Comparison of ENCODE assay signal across 17 mouse cellular contexts in the genomic region with DNA sequence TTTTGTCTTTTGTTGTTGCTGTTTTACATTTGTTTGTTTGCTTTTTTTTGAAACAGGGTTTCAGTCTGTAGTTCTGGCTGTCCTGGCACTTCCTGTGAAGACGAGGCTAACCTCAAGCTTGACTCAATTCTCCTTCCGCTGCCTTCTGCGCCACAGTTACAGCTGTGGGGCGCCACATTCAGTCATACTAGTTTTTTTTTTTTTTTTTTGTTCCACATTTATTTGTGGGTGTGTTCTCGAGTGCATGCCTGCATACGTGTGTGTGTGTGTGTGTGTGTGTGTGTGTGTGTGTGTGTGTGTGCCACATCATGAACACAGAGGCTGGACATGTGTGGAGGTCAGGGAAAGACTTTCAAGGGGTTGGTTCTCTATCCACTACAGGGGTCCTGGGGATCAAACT. TPM values are rescaled to one million over a fixed set of nuclear protein-coding genes. Genes with fewer than 3 reads are reported as not detected.
DNase-seq lines count a peak whose midpoint lies in the region; ATAC-seq and TF ChIP-seq lines count a peak whose summit lies in the region.
"Had no signal": no experiment of that assay in that cellular context is flagged by ENCODE, and none has a peak within 500 bp of the region (broad histone marks: within the 10 kb centered on the region; RNA-seq: fewer than 3 reads in every experiment).

No protein-coding gene starts in this region.

- no peak for TF ChIP-seq CTCF in CH12.LX (conservative IDR thresholded peaks at IDR 0.05 in 1 of 2, IDR thresholded peaks at IDR 0.05 in 1 of 2; ENCODE audit: low read depth in 2 of 2, low read length in 2 of 2)
- TF ChIP-seq CTCF in thymus, adult 2 months (IDR thresholded peaks at IDR 0.05; ENCODE audit: borderline replicate concordance, control insufficient read depth, extremely low read depth, insufficient read depth, low read length, poor library complexity) = no peak
- TF ChIP-seq CTCF in gastrocnemius, adult 2 months (IDR thresholded peaks at IDR 0.05) = no peak

- no peak for TF ChIP-seq RAD21 in CH12.LX (IDR thresholded peaks at IDR 0.05; ENCODE audit: low read depth, low read length)

- no peak overlapping the region for H3K4me2 ChIP-seq in CH12.LX (ENCODE audit: insufficient read depth, low read depth, poor library complexity, severe bottlenecking)
- H3K4me2 ChIP-seq: embryonic facial prominence, embryonic 15.5 days; forebrain, embryonic 13.5 days; liver, embryonic 12.5 days; midbrain, embryonic 13.5 days; stomach, embryonic 15.5 days had no signal

- intact Hi-C loops in gastrocnemius, adult 2 months (cut with DNase I) = no loop called here

- TF ChIP-seq EP300 in CH12.LX (IDR thresholded peaks at IDR 0.05; ENCODE audit: low read length) = no peak

- H3K4me3 ChIP-seq in CH12.LX (replicated peaks in 1 of 3; ENCODE audit: low read depth in 2 of 3, low read length in 2 of 3, poor library complexity in 1 of 3) = no peak overlapping the region
- H3K4me3 ChIP-seq in thymus, adult 2 months (ENCODE audit: control insufficient read depth, insufficient read depth, low read length) = no peak overlapping the region
- no peak overlapping the region for H3K4me3 ChIP-seq in gastrocnemius, adult 2 months
- H3K4me3 ChIP-seq: embryonic facial prominence, embryonic 15.5 days; forebrain, embryonic 13.5 days; heart, adult 2 months; liver, embryonic 12.5 days; midbrain, embryonic 13.5 days; stomach, embryonic 15.5 days had no signal

- dilution Hi-C loops in CH12.LX (cut with MboI; ENCODE audit: extremely low pct_ligation_motif_present, extremely low pct_unique_long_range_greater_than_20kb, low sequenced_read_pairs) = no loop called here

- no peaks in the 10 kb centered on the region for H3K79me2 ChIP-seq in CH12.LX (replicated peaks; ENCODE audit: control insufficient read depth, extremely low read depth, insufficient read depth, poor library complexity, severe bottlenecking)

- 6% methylated on average over 6 of the region's 6 CpGs for WGBS in thymus, adult 2 months

- peaks cover 5 to 37% of the 10 kb centered on the region in 2 experiments; a peak in 3 of 4 replicates for H3K4me1 ChIP-seq in CH12.LX (ENCODE audit: control insufficient read depth in 1 of 2, insufficient read depth in 2 of 2)
- peaks cover 17% of the 10 kb centered on the region for H3K4me1 ChIP-seq in thymus, adult 2 months (replicated peaks; ENCODE audit: control insufficient read depth, insufficient read depth, low read length)
- H3K4me1 ChIP-seq: forebrain, embryonic 13.5 days; liver, embryonic 12.5 days; midbrain, embryonic 13.5 days; stomach, embryonic 15.5 days had no signal

- ATAC-seq in inflammation-experienced regulatory T-cells, adult 6 months = peak; percentile 85
- ATAC-seq: forebrain, embryonic 13.5 days; liver, embryonic 12.5 days; midbrain, embryonic 13.5 days had no signal

- no peak overlapping the region for H3K27ac ChIP-seq in CH12.LX (ENCODE audit: insufficient read depth, low read depth)
- peak overlapping the region; percentile 51 for H3K27ac ChIP-seq in thymus, adult 2 months (ENCODE audit: control insufficient read depth, insufficient read depth, low read length)
- H3K27ac ChIP-seq in gastrocnemius, adult 2 months = no peak overlapping the region
- H3K27ac ChIP-seq: embryonic facial prominence, embryonic 15.5 days; forebrain, embryonic 13.5 days; heart, adult 2 months; kidney, postnatal 0 days; liver, embryonic 12.5 days; midbrain, embryonic 13.5 days; stomach, embryonic 15.5 days had no signal

- in situ Hi-C loops in CH12.LX (cut with MboI; ENCODE audit: low pct_ligation_motif_present, low pct_unique_long_range_greater_than_20kb, low sequenced_read_pairs) = no loop called here

- DNase-seq in B cell, adult 2 months = peak; percentile 58 to 59
- DNase-seq in CH12.LX (ENCODE audit: extremely low read depth) = peak; percentile 42
- peak; percentile 58 for DNase-seq in thymus, adult 2 months
- DNase-seq in neural tube, embryonic 10.5 days (ENCODE audit: extremely low spot score, low spot score) = no peak
- no peak for DNase-seq in gastrocnemius, adult 2 months
- no peak for DNase-seq in layer of hippocampus, adult 9-10 months (ENCODE audit: low spot score)
- DNase-seq: cerebellum, adult 11-12 months; heart, adult 2 months; heart, postnatal 36 days; left cerebral cortex, postnatal 4 days had no signal

- H3K9me3 ChIP-seq in CH12.LX (replicated peaks; ENCODE audit: low read length) = no peaks in the 10 kb centered on the region
- H3K9me3 ChIP-seq: embryonic facial prominence, embryonic 15.5 days; forebrain, embryonic 13.5 days; liver, embryonic 12.5 days; midbrain, embryonic 13.5 days; stomach, embryonic 15.5 days had no signal

- no peak overlapping the region for H3K9ac ChIP-seq in CH12.LX (ENCODE audit: insufficient read depth, low read depth)
- H3K9ac ChIP-seq: embryonic facial prominence, embryonic 15.5 days; forebrain, embryonic 13.5 days; liver, embryonic 12.5 days; midbrain, embryonic 13.5 days; stomach, embryonic 15.5 days had no signal

- no peak for TF ChIP-seq POLR2A in CH12.LX (IDR thresholded peaks at IDR 0.05; ENCODE audit: low read depth, low read length)
- no peak for TF ChIP-seq POLR2A in thymus, adult 2 months (IDR thresholded peaks at IDR 0.05; ENCODE audit: control insufficient read depth, extremely low read depth, insufficient read depth, low read length, poor library complexity)

- no peaks in the 10 kb centered on the region for H3K36me3 ChIP-seq in CH12.LX (replicated peaks in 1 of 2; ENCODE audit: control insufficient read depth in 1 of 2, insufficient read depth in 1 of 2, low read length in 1 of 2)
- H3K36me3 ChIP-seq in thymus, adult 2 months (ENCODE audit: control insufficient read depth, insufficient read depth, low read length) = no peaks in the 10 kb centered on the region
- H3K36me3 ChIP-seq: embryonic facial prominence, embryonic 15.5 days; liver, embryonic 12.5 days; midbrain, embryonic 13.5 days; stomach, embryonic 15.5 days had no signal

- peaks cover 10% of the 10 kb centered on the region for H3K27me3 ChIP-seq in CH12.LX (replicated peaks)
- no peaks in the 10 kb centered on the region for H3K27me3 ChIP-seq in thymus, adult 2 months (ENCODE audit: control insufficient read depth, insufficient read depth, low read length)

TF ChIP-seq in CH12.LX, 34 proteins besides CTCF, POLR2A, EP300 and RAD21:
- no peak for TF ChIP-seq TBP (conservative IDR thresholded peaks at IDR 0.05; ENCODE audit: low read depth, low read length)
- TF ChIP-seq ZNF384 (IDR thresholded peaks at IDR 0.05; ENCODE audit: low read depth, low read length) = peak; percentile 74

RNA-seq across cellular contexts. Expression of gene Slc41a2, which starts 7.3 kb away (rescaled TPM):
- total RNA-seq in CH12.LX (2012; rRNA removed) = 0.08 and 0.17 TPM in 2 replicates
- total RNA-seq in CH12.LX (2014; rRNA removed) = not detected in 2 replicates
- polyA plus RNA-seq in CH12.LX (2012; ENCODE audit: insufficient read length, low read depth) = not detected in 2 replicates
- under 1 TPM in 2 of 3 experiments, not detected in 1; 0.21 to 0.25 TPM for polyA plus RNA-seq in inflammation-experienced regulatory T-cells, adult 6 months (2017; shearing (Covaris generic))
- polyA plus RNA-seq in thymus, adult 2 months (2012; rRNA removed) = 0.82 and 0.97 TPM in 2 replicates
- total RNA-seq in gastrocnemius, adult 2 months (2021) = 1 to 10 TPM in 1 of 2 experiments, under 1 TPM in 1; 0.46 to 1.1 TPM

RNA-seq across cellular contexts. Expression of gene D10Wsu102e, which starts 29.7 kb away (rescaled TPM):
- total RNA-seq in CH12.LX (2012; rRNA removed) (1.5 and 1.6 TPM in 2 replicates), CH12.LX (2014; rRNA removed) (0.95 and 1.0 TPM in 2 replicates)
- polyA plus RNA-seq in CH12.LX (2012; ENCODE audit: insufficient read length, low read depth) = 1.6 TPM in 2 replicates
- 1 to 10 TPM in 1 of 3 experiments, under 1 TPM in 2; 0.82 to 1.0 (median 0.83) TPM for polyA plus RNA-seq in inflammation-experienced regulatory T-cells, adult 6 months (2017; shearing (Covaris generic))
- 0.64 and 0.65 TPM in 2 replicates for polyA plus RNA-seq in thymus, adult 2 months (2012; rRNA removed)
- total RNA-seq in gastrocnemius, adult 2 months (2021) = under 1 TPM; 0.70 to 0.84 TPM

Comparison
In these comparisons a context has a peak if more than half of its experiments do, and no peak if none do; other contexts are left out.
1. DNase-seq: peak in B cell, adult 2 months (2 of 2), CH12.LX (single experiment) and thymus, adult 2 months (single experiment); none in neural tube, embryonic 10.5 days (single experiment), gastrocnemius, adult 2 months (single experiment) and layer of hippocampus, adult 9-10 months (single experiment).